Mouse (Mus musculus) neural tube, embryonic 11.5 days (tissue): ENCODE results near the gene Efcab9. TPM values are rescaled to one million over a fixed set of nuclear protein-coding genes. Genes with fewer than 3 reads are reported as not detected.

Source experiments
- ATAC-seq: fragments of 200-750 bp; cut with Nextera tagmentation; 2 replicates; pipeline ENCODE4 v1.8.0; 2017; ENCODE audit warnings: moderate number of reproducible peaks, mild to moderate bottlenecking, moderate TSS enrichment, moderate library complexity; ENCODE audit not compliant: insufficient read depth, low FRiP score, low TSS enrichment
- DNase-seq: peaks from one replicate; pipeline ENCODE4 v3.0.0-alpha.2; 2015; ENCODE audit warnings: low spot score
- H3K27ac ChIP-seq: fragments of 300-500 bp; sonication (generic); 2 replicates; pipeline ENCODE4 v1.5.1; 2014; ENCODE audit warnings: low read depth, mild to moderate bottlenecking, low read length
- H3K27me3 ChIP-seq: fragments of 300-500 bp; sonication (generic); 2 replicates; pipeline ENCODE4 v1.6.1; 2014; ENCODE audit warnings: mild to moderate bottlenecking, low read length, mixed read lengths; ENCODE audit not compliant: control insufficient read depth, insufficient read depth
- H3K36me3 ChIP-seq: fragments of 300-500 bp; sonication (generic); 2 replicates; pipeline ENCODE4 v1.6.1; 2014; ENCODE audit warnings: mild to moderate bottlenecking, low read length, moderate library complexity, mixed read lengths; ENCODE audit not compliant: control insufficient read depth, insufficient read depth
- H3K4me1 ChIP-seq: fragments of 300-500 bp; sonication (generic); 2 replicates; pipeline ENCODE4 v1.6.1; 2014; ENCODE audit warnings: low read length, mixed read lengths; ENCODE audit not compliant: control insufficient read depth, insufficient read depth
- H3K4me2 ChIP-seq: fragments of 300-500 bp; sonication (generic); 2 replicates; pipeline ENCODE4 v1.6.1; 2014; ENCODE audit warnings: low read depth, mild to moderate bottlenecking, moderate library complexity
- H3K4me3 ChIP-seq: fragments of 300-500 bp; sonication (generic); 2 replicates; pipeline ENCODE4 v1.5.1; 2014; ENCODE audit warnings: low read depth, low read length
- H3K9ac ChIP-seq: fragments of 300-500 bp; sonication (generic); 2 replicates; pipeline ENCODE4 v1.6.1; 2014; ENCODE audit warnings: mild to moderate bottlenecking, low read length
- H3K9me3 ChIP-seq: fragments of 300-500 bp; sonication (generic); 2 replicates; pipeline ENCODE4 v1.6.1; 2016; ENCODE audit warnings: low read length; ENCODE audit not compliant: control insufficient read depth
- WGBS: fragments of 180-500 bp; shearing (Covaris S2); extraction: QIAGEN DNeasy Blood & Tissue Kit; methylation state at CpG from one replicate; pipeline ENCODE4 v1.1.7; 2014; 5-methylcytosine and 5-hydroxymethylcytosine counted together
- polyA plus RNA-seq: library from polyadenylated mRNA; unstranded; fragments of >200 nt; fragmentation: Nextera tagmentation; extraction: Ambion mirVana; gene quantifications from 2 replicates; pipeline ENCODE4 v1.2.1, GENCODE M21; 2014

Efcab9 gene
- polyA plus RNA-seq, 1 experiment from 2014 or later: 0.41 TPM

DNA sequence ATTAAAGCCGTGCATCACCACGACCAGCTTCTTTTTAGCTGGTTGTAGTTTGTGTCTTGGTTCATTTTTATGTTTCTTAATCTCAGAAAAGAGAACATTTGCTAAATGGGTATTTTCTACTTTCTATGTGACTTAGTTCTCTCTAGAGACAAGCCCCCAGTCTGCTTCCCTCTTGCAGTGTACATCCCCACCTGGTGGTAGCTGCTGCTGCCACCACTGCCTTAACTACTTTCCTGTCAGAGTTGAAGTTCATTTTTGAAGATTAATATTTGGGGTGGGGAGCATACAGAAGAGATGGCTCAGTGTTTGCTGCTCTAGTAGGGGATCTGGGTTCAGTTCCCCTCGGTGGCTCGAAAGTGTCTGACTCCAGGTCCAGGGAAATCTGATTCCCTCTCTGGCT, 31.9 kb downstream of the Efcab9 start:
- DNase-seq (no peak), ATAC-seq (no peak)
- Histone ChIP-seq H3K4me3 (no peak overlapping the region), H3K27ac (no peak overlapping the region), H3K36me3 (no peaks in the 10 kb centered on the region), H3K27me3 (no peaks in the 10 kb centered on the region), H3K9me3 (no peaks in the 10 kb centered on the region), H3K9ac (no peak overlapping the region), H3K4me2 (no peak overlapping the region), H3K4me1 (no peaks in the 10 kb centered on the region)
- WGBS: 94% methylated on average over 4 of the region's 4 CpGs

DNA sequence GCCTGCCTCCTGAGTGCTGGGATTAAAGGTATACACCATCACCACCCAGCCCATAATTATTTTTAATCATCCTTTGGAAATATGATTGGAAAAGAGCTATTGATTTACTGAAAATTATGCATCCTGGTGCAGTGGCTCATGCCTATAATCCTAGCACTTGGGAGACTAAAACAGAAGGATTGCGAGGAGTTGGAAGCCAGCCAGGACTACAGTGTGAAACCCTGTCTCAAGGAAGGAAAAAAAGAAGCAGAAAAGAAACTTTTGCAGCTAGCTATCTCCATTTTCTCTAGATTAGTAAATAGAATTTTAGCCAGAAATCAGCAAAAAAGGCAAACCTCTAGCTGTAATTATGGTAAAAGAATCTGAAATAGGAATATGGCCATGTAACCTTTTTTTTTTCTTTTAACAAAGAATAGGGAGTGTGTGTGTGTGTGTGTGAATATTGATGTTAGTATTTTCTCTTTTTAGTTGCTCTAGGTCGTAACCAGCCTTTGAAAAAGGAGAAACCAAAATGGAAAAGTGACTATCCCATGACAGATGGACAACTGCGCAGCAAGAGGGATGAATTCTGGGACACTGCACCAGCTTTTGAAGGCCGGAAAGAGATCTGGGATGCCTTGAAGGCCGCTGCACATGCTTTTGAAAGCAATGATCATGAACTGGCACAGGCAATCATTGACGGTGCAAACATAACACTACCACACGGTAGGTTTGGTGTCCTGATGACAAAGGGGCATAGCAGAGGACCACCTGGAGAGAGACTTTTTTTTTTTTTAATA, 32.9 kb downstream of the Efcab9 start:
- H3K36me3 ChIP-seq: no peaks in the 10 kb centered on the region
- H3K27ac ChIP-seq: no peak overlapping the region
- H3K9ac ChIP-seq: no peak overlapping the region
- no peak overlapping the region for H3K4me2 ChIP-seq
- 93% methylated on average over 7 of the region's 7 CpGs for WGBS
- no peaks in the 10 kb centered on the region for H3K9me3 ChIP-seq
- no peaks in the 10 kb centered on the region for H3K27me3 ChIP-seq
- ATAC-seq (no peak), DNase-seq (no peak)
- H3K4me3 ChIP-seq: no peak overlapping the region
- H3K4me1 ChIP-seq: no peaks in the 10 kb centered on the region

- Histone ChIP-seq H3K9ac (no peak overlapping the region), H3K9me3 (no peaks in the 10 kb centered on the region), H3K27me3 (no peaks in the 10 kb centered on the region), H3K27ac (no peak overlapping the region), H3K4me2 (no peak overlapping the region), H3K4me3 (no peak overlapping the region), H3K36me3 (no peaks in the 10 kb centered on the region), H3K4me1 (no peaks in the 10 kb centered on the region)
- ATAC-seq (no peak), DNase-seq (no peak)
- 92% methylated on average over 2 of the region's 2 CpGs for WGBS
Observed at GRCm38 (mm10) chr11:32495283-32495682, 36.6 kb downstream of the Efcab9 start.

GRCm38 (mm10) chr11:32493312-32493711, 38.6 kb downstream of the Efcab9 start:
- H3K9me3 ChIP-seq: no peaks in the 10 kb centered on the region
- H3K9ac ChIP-seq: no peak overlapping the region
- no peaks in the 10 kb centered on the region for H3K36me3 ChIP-seq
- H3K4me3 ChIP-seq: no peak overlapping the region
- no peak overlapping the region for H3K27ac ChIP-seq
- H3K4me1 ChIP-seq: no peaks in the 10 kb centered on the region
- ATAC-seq (no peak), DNase-seq (no peak)
- H3K4me2 ChIP-seq: no peak overlapping the region
- no peaks in the 10 kb centered on the region for H3K27me3 ChIP-seq

GRCm38 (mm10) chr11:32491079-32491478, 40.8 kb downstream of the Efcab9 start:
- 96% methylated on average over 2 of the region's 2 CpGs for WGBS
- Histone ChIP-seq H3K9ac (no peak overlapping the region), H3K27ac (no peak overlapping the region)

DNA sequence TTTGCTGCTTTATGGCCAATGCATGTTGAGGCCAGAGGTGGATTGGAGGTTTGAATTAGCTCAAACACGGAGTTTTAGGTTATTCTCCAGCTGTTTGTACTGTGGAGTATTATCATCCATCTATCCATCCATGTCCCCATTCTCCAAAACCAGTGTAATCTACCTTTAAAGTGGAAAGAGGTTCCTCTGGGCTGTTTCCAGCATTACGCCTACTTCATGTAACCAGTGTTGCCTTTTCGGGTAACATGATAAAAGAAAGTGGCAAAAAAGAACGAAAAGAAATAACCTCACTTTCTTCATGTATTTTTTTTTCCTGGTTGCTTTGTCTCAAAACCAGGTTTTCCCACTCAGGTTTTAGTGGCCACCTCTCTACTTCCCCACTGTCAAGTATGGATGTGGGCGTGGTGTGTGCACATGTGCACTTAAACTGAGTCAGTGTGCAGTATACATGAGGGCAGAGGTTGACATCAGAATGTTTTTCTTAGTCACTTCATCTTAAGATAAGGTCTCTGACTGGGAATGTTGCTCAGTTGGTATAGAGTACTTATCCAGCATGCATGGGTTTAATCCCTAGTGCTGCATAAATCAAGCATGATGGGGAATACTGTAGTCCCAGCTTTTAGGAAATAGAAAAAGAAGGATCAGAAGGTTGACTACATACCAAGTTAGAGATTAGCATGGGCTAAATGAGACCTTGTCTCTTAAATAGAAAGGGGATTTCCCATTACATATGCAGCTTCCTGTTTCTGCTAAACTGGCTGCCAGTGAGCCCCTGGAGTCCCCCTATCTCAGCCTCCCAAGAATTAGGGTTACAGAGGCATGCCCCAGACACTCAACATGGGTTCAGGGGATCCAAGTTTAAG, 42.8 kb downstream of the Efcab9 start:
- WGBS: 89% methylated on average over 5 of the region's 5 CpGs
- no peak for DNase-seq
- no peak overlapping the region for H3K27ac ChIP-seq
- no peaks in the 10 kb centered on the region for H3K27me3 ChIP-seq
- H3K4me3 ChIP-seq: no peak overlapping the region
- H3K9me3 ChIP-seq: no peaks in the 10 kb centered on the region
- H3K4me2 ChIP-seq: no peak overlapping the region
- no peak overlapping the region for H3K9ac ChIP-seq
- H3K36me3 ChIP-seq: no peaks in the 10 kb centered on the region
- no peak for ATAC-seq
- H3K4me1 ChIP-seq: no peaks in the 10 kb centered on the region

More at GRCm38 (mm10) chr11:32491079-32491478, 40.8 kb downstream of the Efcab9 start:
- H3K9me3 ChIP-seq: no peaks in the 10 kb centered on the region
- no peaks in the 10 kb centered on the region for H3K4me1 ChIP-seq
- DNase-seq (no peak), ATAC-seq (no peak)
- no peaks in the 10 kb centered on the region for H3K27me3 ChIP-seq
- H3K4me2 ChIP-seq: no peak overlapping the region
- no peaks in the 10 kb centered on the region for H3K36me3 ChIP-seq
- H3K4me3 ChIP-seq: no peak overlapping the region

DNA sequence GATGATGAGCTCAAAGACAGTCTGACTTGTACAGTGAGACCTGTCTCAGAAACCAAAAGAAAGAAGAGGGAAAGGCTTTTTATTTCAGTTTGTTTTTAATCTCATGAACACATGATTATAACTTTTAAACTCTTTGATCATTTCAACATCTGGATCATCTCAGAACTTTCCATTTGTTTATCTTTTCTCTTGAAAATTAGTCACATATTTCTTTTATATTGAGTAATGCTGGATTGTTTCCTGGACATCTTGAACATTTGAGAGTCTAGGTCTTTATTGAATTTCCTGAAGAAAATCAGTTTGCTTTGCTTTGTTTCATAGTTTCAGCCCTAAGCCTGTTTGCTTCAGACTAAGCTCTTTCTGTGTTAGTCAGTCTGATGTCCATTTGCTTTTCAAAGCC, 43.5 kb downstream of the Efcab9 start:
- Histone ChIP-seq H3K27me3 (no peaks in the 10 kb centered on the region), H3K4me2 (no peak overlapping the region), H3K9ac (no peak overlapping the region), H3K27ac (no peak overlapping the region), H3K9me3 (no peaks in the 10 kb centered on the region), H3K4me1 (no peaks in the 10 kb centered on the region), H3K4me3 (no peak overlapping the region), H3K36me3 (no peaks in the 10 kb centered on the region)
- ATAC-seq (no peak), DNase-seq (no peak)

DNA sequence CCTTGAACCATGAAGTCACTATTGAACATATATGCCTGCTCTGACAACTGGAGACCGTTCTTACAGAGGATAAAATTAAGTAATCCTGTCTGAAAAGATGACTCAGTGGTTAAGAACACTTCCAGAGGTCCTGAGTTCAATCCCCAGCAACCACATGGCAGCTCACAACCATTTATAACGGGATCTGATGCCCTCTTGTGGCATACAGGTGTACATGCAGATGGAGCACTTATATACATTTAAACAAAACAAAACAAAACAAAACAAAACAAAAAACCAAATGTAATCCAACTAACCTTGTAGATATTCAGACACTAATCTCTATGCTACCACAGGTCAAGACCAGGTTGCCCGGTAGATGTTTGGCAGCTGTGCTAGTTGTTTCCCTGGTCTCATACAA, 44.4 kb downstream of the Efcab9 start:
- no peaks in the 10 kb centered on the region for H3K4me1 ChIP-seq
- no peak for ATAC-seq

GRCm38 (mm10) chr11:32486621-32487020, 45.3 kb downstream of the Efcab9 start:
- Histone ChIP-seq H3K4me3 (no peak overlapping the region), H3K4me1 (no peaks in the 10 kb centered on the region), H3K36me3 (no peaks in the 10 kb centered on the region), H3K27me3 (no peaks in the 10 kb centered on the region), H3K9ac (no peak overlapping the region), H3K9me3 (no peaks in the 10 kb centered on the region), H3K27ac (no peak overlapping the region), H3K4me2 (no peak overlapping the region)
- WGBS: 73% methylated on average over 3 of the region's 3 CpGs
- ATAC-seq (no peak), DNase-seq (no peak)

More for the DNA sequence above, 44.4 kb downstream of the Efcab9 start:
- Histone ChIP-seq H3K27ac (no peak overlapping the region), H3K4me3 (no peak overlapping the region), H3K27me3 (no peaks in the 10 kb centered on the region), H3K9ac (no peak overlapping the region), H3K36me3 (no peaks in the 10 kb centered on the region), H3K9me3 (no peaks in the 10 kb centered on the region), H3K4me2 (no peak overlapping the region)
- no peak for DNase-seq
- WGBS: 90% methylated on average over 3 of the region's 3 CpGs
